Mouse (Mus musculus) heart, embryonic 15.5 days (tissue): Measurements from ENCODE around the gene Ifrd2. TPM values are rescaled to one million over a fixed set of nuclear protein-coding genes. Genes with fewer than 3 reads are reported as not detected.
A peak's percentile ranks its signal among the peaks of the same experiment; 100 is the strongest.

ENCODE experiments used
- ATAC-seq: fragments of 200-750 bp; cut with Nextera tagmentation; replicated peaks from 2 replicates; pipeline ENCODE4 v1.8.0; 2017; ENCODE audit warnings: low read depth, moderate TSS enrichment; ENCODE audit not compliant: insufficient number of reproducible peaks, insufficient read depth, low FRiP score
- H3K27ac ChIP-seq: fragments of 300-500 bp; sonication (generic); 2 replicates; pipeline ENCODE4 v1.5.1; 2015; ENCODE audit warnings: mild to moderate bottlenecking, inconsistent platforms
- H3K27me3 ChIP-seq: fragments of 300-500 bp; sonication (generic); 2 replicates; pipeline ENCODE4 v1.6.1; 2015; ENCODE audit warnings: inconsistent platforms
- H3K36me3 ChIP-seq: fragments of 300-500 bp; sonication (generic); 2 replicates; pipeline ENCODE4 v1.6.1; 2015; ENCODE audit warnings: mild to moderate bottlenecking, inconsistent platforms
- H3K4me1 ChIP-seq: fragments of 300-500 bp; sonication (generic); replicated peaks from 2 replicates; pipeline ENCODE4 v1.6.1; 2015; ENCODE audit warnings: inconsistent platforms
- H3K4me2 ChIP-seq: fragments of 300-500 bp; sonication (generic); 2 replicates; pipeline ENCODE4 v1.6.1; 2015; ENCODE audit warnings: inconsistent platforms, mild to moderate bottlenecking, moderate library complexity
- H3K4me3 ChIP-seq: fragments of 300-500 bp; sonication (generic); 2 replicates; pipeline ENCODE4 v1.5.1; 2015; ENCODE audit warnings: mild to moderate bottlenecking, inconsistent platforms
- H3K9ac ChIP-seq: fragments of 300-500 bp; sonication (generic); 2 replicates; pipeline ENCODE4 v1.6.1; 2015; ENCODE audit warnings: mild to moderate bottlenecking, inconsistent platforms
- H3K9me3 ChIP-seq: fragments of 300-500 bp; sonication (generic); replicated peaks from 2 replicates; pipeline ENCODE4 v1.6.1; 2016; ENCODE audit warnings: inconsistent platforms
- WGBS: fragments of 180-500 bp; shearing (Covaris S2); methylation state at CpG from one replicate; pipeline ENCODE4 v1.1.7; 2015; ENCODE audit warnings: mixed read lengths; 5-methylcytosine and 5-hydroxymethylcytosine counted together
- polyA plus RNA-seq: library from polyadenylated mRNA; unstranded; fragments of >200 nt; fragmentation: Nextera tagmentation; extraction: Ambion mirVana; gene quantifications from 2 replicates; pipeline ENCODE4 v1.2.1, GENCODE M21; 2015

The Ifrd2 gene
- polyA plus RNA-seq, 1 experiment from 2014 or later, result 31.7 TPM

DNA sequence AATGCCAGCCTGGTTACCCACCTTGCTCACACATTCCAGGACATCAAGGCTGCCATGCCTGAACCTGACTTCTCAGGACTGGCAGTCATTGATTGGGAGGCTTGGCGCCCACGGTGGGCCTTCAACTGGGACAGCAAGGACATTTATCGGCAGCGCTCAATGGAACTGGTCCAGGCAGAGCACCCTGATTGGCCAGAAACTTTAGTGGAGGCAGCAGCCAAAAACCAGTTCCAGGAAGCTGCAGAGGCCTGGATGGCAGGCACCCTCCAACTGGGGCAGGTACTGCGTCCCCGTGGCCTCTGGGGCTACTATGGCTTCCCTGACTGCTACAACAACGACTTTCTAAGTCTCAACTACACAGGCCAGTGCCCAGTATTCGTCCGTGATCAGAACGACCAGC lies 9.6 kb upstream of the Ifrd2 start:
- no peak for ATAC-seq
- H3K4me3 ChIP-seq, result no peak overlapping the region
- no peaks in the 10 kb centered on the region for H3K27me3 ChIP-seq
- peaks cover 17% of the 10 kb centered on the region for H3K36me3 ChIP-seq
- H3K9ac ChIP-seq, result no peak overlapping the region
- H3K4me1 ChIP-seq, result peaks cover 54% of the 10 kb centered on the region
- 88% methylated on average over 10 of the region's 10 CpGs for WGBS
- H3K27ac ChIP-seq, result no peak overlapping the region
- H3K9me3 ChIP-seq, result no peaks in the 10 kb centered on the region
- H3K4me2 ChIP-seq, result peak overlapping the region; percentile 55; the same call in 1 of the 2 replicates

DNA sequence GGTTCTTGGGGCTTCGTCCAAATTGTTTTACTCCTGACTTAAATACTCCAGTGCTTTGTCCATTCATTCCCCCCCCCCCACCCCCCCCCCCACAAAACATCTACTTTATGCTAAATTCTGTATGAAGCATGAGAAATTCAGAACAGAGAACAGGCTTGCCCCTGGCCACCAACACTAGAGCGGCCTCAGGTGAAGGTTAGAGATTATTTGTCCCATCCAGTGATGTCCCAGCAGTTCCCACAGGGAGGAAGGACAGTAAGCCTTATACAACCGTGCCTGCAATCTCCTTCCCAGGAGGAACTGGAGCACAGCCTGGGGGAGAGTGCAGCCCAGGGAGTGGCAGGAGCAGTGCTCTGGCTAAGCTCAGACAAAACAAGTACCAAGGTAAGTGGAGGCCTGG lies 8.9 kb upstream of the Ifrd2 start, which contains the start of gene Naa80:
Gene Naa80, plus strand, starts transcription at position 301 of the 400 bp plus-strand sequence.
- H3K27me3 ChIP-seq, result no peaks in the 10 kb centered on the region
- H3K9me3 ChIP-seq, result no peaks in the 10 kb centered on the region
- H3K4me3 ChIP-seq, result no peak within 1 kb of the TSS
- no peak for ATAC-seq
- peaks cover 18% of the 10 kb centered on the region for H3K36me3 ChIP-seq
- H3K27ac ChIP-seq, result peak within 1 kb of the TSS; percentile 93
- H3K4me1 ChIP-seq, result peaks cover 54% of the 10 kb centered on the region
- H3K4me2 ChIP-seq, result peak within 1 kb of the TSS; percentile 89; the same call in 1 of the 2 replicates
- 0 out of 2 replicates have a peak within 1 kb of the TSS, but pooled peaks have one; percentile 14 for H3K9ac ChIP-seq
- 72% methylated on average over 3 of the region's 3 CpGs for WGBS

DNA sequence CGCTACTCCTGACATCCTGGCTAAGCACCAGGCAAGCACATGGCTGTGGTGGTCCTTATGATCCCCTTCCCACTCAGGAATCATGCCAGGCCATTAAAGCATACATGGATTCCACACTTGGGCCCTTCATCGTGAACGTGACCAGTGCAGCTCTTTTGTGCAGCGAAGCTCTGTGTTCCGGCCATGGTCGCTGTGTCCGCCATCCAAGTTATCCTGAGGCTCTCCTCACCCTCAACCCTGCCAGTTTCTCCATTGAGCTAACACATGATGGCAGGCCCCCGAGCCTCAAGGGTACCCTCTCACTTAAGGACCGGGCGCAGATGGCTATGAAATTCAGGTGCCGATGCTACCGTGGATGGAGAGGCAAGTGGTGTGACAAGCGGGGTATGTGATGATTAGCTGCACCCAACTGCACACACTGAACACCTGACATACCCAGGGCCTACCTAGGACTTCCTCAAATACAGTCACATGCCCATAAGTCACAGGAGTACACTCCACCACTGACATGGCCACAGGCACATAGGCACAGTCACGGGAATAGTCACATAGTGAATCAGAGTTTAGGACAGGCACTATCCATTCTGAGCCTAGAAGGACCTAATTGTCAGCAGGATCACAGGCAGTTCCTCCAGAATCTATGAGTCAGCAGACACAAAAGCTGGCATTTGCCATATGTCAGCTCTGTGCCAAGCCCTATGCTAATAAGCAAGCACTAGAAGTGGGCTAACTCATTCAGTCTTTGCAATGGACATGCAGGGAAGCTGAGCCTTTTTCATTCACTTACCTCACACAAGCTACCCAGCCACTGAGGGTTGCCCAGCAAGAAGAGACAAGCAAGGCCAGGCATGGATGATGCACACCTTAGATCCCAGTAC lies 8.2 kb upstream of the Ifrd2 start:
- no peaks in the 10 kb centered on the region for H3K9me3 ChIP-seq
- H3K4me2 ChIP-seq, result 0 out of 2 replicates have a peak overlapping the region, but pooled peaks have one; percentile 89
- 95% methylated on average over 14 of the region's 14 CpGs for WGBS
- no peak for ATAC-seq
- no peaks in the 10 kb centered on the region for H3K27me3 ChIP-seq
- 0 out of 2 replicates have a peak overlapping the region, but pooled peaks have one; percentile 14 for H3K9ac ChIP-seq
- peaks cover 16% of the 10 kb centered on the region for H3K36me3 ChIP-seq
- H3K4me3 ChIP-seq, result no peak overlapping the region
- peak overlapping the region; percentile 93 for H3K27ac ChIP-seq
- H3K4me1 ChIP-seq, result peaks cover 54% of the 10 kb centered on the region

DNA sequence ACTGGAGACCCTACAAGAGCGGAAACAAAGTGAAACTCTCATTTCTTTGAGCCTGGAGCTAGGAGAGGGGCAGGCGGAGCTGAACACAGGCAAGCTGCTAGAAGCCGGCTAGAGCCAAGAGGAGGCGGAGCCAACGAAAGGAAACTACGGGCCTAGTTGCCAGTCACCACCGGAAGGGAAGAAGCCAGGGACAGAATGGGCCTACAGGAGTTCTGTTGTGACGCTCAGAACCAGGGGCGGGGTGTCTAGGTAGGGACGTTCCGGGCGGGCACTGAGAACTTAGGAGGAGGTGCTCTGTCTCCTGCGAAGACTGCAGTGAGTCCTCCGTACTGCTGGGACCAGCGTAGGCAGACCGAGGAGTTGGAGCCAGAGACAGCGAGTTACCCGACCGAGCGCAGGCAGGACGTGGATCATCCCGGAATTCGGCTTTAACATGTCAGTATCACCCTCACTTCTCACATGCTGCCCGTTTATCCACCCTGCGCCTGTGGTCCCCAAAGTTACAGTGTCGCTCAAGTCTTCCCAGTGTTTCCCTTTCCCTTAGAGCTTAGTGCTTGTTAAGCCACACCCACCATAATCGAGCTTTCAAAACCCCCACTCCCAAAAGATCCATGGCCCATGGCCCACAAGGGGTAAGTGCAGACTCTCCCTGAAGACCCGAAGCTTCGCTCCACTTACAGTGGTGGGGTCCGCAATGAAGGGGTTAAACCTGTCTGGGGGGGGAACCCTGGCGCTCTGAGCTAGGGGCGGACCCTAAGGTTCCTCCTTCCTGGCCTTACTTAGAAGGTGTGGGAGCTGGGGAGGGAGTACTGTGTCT lies 6.7 kb upstream of the Ifrd2 start, which contains the start of gene Hyal3:
Gene Hyal3, plus strand, starts transcription at position 318 of the 817 bp plus-strand sequence.
- Histone ChIP-seq H3K4me2 (peak within 1 kb of the TSS; percentile 89), H3K27me3 (no peaks in the 10 kb centered on the region), H3K4me1 (peaks cover 52% of the 10 kb centered on the region), H3K9me3 (no peaks in the 10 kb centered on the region), H3K27ac (peak within 1 kb of the TSS; percentile 93), H3K4me3 (peak within 1 kb of the TSS; percentile 62), H3K36me3 (peaks cover 10% of the 10 kb centered on the region), H3K9ac (peak within 1 kb of the TSS; percentile 65)
- peak; percentile 74 for ATAC-seq
- under 1% methylated on average over 32 of the region's 32 CpGs for WGBS

DNA sequence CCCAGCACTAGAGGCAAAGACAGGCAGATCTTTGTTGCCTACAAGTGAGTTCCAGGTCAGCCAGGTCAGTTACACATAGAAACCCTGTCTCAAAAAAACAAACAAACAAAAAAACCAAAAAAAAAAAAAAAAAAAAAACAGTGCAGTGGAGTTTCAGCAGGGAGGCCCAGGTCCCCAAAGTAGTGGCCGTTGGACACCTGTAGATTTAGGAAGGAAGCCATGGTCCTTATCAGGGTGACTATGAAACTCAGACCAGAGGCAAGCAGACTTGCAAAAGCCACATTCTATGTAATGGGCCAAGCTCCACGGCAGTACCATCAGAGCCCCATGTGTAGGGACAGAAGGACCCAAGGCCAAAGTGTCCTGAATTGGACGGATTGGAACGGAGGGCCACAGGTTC lies 5.9 kb upstream of the Ifrd2 start:
- peaks cover 45% of the 10 kb centered on the region for H3K4me1 ChIP-seq
- peak overlapping the region; percentile 62 for H3K4me3 ChIP-seq
- H3K27ac ChIP-seq, result peak overlapping the region; percentile 93; the same call in 1 of the 2 replicates
- H3K9me3 ChIP-seq, result no peaks in the 10 kb centered on the region
- no peak for ATAC-seq
- peaks cover 10% of the 10 kb centered on the region for H3K36me3 ChIP-seq
- H3K4me2 ChIP-seq, result peak overlapping the region; percentile 89
- no peaks in the 10 kb centered on the region for H3K27me3 ChIP-seq
- H3K9ac ChIP-seq, result peak overlapping the region; percentile 65
- 68% methylated on average over 4 of the region's 4 CpGs for WGBS

DNA sequence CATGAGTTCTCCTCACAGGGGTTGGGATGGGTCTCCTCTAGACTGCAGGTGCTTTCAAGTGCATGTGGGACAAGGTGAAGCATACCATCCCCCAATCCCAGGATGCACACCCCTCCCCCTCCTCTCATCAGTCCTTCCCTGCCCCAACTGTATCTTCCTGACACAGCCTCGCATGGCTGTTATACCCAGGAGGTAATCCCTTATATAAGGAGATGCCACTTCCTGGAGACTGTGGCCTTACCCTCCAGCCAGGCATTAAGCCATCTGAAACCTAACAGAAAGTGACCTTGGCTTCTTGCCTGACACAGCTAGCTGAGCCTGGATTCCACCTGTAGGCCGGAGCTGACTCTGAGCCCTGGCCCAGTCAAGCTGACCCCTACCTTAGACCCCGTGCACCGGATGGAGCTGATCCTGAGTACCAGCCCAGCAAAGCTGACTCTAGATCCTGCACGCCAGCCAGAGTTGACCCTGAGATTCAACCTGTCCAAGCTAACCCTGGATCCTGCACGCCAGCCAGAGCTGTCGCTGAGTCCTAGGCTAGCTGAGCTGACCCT lies 4.9 kb upstream of the Ifrd2 start:
- ATAC-seq, result no peak
- WGBS, result 90% methylated on average over 7 of the region's 7 CpGs
- Histone ChIP-seq H3K4me1 (peaks cover 38% of the 10 kb centered on the region), H3K4me3 (no peak overlapping the region), H3K9ac (no peak overlapping the region), H3K36me3 (peaks cover 10% of the 10 kb centered on the region), H3K27ac (no peak overlapping the region), H3K4me2 (no peak overlapping the region), H3K9me3 (no peaks in the 10 kb centered on the region), H3K27me3 (no peaks in the 10 kb centered on the region)

DNA sequence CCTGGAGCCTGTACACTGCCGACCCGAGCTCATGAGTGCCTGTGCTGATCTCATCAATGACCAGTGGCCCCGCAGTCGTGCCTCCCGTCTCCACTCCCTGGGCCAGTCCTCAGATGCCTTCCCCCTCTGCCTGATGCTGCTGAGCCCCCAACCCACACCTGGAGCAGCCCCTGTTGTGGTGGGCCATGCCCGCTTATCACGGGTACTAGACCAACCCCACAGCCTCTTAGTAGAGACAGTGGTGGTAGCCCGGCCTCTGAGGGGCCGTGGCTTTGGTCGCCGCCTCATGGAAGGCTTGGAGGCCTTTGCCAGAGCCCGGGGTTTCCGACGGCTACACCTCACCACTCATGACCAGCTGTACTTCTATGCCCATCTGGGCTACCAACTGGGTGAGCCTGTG lies 4.3 kb upstream of the Ifrd2 start:
- 90% methylated on average over 14 of the region's 14 CpGs for WGBS
- H3K27ac ChIP-seq, result no peak overlapping the region
- no peaks in the 10 kb centered on the region for H3K9me3 ChIP-seq
- peaks cover 10% of the 10 kb centered on the region for H3K36me3 ChIP-seq
- no peak for ATAC-seq
- no peak overlapping the region for H3K9ac ChIP-seq
- H3K4me3 ChIP-seq, result no peak overlapping the region
- H3K4me1 ChIP-seq, result peaks cover 37% of the 10 kb centered on the region
- no peak overlapping the region for H3K4me2 ChIP-seq
- no peaks in the 10 kb centered on the region for H3K27me3 ChIP-seq

DNA sequence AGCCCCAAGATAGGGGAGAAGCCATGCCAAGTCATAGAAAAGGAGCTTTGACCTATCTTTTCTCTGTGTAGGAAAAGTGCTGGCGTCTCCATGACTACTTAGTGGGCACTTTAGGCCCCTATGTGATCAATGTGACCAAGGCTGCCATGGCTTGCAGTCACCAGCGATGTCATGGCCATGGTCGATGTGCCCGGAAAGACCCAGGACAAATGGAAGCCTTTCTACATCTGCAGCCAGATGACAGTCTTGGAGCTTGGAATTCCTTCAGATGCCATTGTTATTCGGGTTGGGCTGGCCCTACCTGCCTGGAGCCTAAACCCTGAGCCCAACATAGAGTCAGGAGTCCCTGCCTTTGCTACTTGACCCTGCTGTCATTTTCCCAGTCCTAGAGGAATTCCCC lies 938 bp upstream of the Ifrd2 start:
- H3K4me2 ChIP-seq, result peak overlapping the region; percentile 79; the same call in 1 of the 2 replicates

DNA sequence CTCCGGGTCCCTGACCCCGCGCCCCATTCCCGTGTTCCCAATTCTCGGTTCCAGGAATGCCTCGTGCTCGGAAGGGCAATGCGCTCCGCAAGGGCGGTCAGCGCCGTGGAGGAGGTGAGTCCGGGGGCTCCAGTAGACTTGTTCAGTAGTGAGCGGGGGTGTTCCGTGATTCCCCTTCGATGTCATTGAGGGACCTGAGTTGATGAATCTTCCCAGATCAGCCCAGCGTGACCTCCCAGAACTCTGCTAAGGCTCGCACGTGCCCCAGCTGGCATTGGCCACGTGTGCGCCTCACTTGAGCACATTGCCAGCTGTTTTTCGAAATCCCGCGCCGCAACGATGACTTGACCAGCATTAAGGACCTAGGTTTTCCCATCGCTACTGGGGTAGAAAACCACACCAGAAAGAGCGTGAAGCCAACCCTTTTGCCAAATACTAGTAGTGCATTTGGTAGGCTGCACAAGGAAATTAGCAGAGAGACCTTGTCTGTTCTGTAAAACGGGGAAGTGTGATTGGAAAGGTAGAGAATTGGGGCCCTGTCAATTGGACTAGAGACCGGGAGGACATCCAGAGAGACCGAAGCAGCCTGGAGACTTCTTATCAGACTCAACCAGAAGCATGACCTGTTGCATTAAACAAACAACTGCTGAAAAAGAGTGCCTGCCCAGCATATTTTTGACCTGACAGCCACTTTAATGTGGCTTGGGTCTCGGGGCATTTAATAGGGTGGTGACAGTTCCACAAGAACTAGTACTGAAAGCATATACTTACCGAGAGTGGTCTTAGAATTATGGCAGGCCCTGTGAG lies 594 bp downstream of the Ifrd2 start:
- peak overlapping the region; percentile 64 for H3K4me3 ChIP-seq
- H3K27me3 ChIP-seq, result no peaks in the 10 kb centered on the region
- H3K9me3 ChIP-seq, result no peaks in the 10 kb centered on the region
- peak overlapping the region; percentile 62 for H3K9ac ChIP-seq
- H3K4me2 ChIP-seq, result peak overlapping the region; percentile 79
- peak overlapping the region; percentile 56 for H3K27ac ChIP-seq
- peaks cover 47% of the 10 kb centered on the region for H3K4me1 ChIP-seq
- no peak; the same call in none of the 2 replicates for ATAC-seq
- 1% methylated on average over 33 of the region's 33 CpGs for WGBS
- peaks cover 31% of the 10 kb centered on the region for H3K36me3 ChIP-seq

More for the DNA sequence above, 938 bp upstream of the Ifrd2 start:
- no peak overlapping the region for H3K4me3 ChIP-seq
- H3K9me3 ChIP-seq, result no peaks in the 10 kb centered on the region
- H3K4me1 ChIP-seq, result peaks cover 51% of the 10 kb centered on the region
- no peak for ATAC-seq
- H3K27ac ChIP-seq, result no peak overlapping the region
- no peak overlapping the region for H3K9ac ChIP-seq
- H3K36me3 ChIP-seq, result peaks cover 20% of the 10 kb centered on the region
- H3K27me3 ChIP-seq, result no peaks in the 10 kb centered on the region
- WGBS, result 90% methylated on average over 5 of the region's 5 CpGs

DNA sequence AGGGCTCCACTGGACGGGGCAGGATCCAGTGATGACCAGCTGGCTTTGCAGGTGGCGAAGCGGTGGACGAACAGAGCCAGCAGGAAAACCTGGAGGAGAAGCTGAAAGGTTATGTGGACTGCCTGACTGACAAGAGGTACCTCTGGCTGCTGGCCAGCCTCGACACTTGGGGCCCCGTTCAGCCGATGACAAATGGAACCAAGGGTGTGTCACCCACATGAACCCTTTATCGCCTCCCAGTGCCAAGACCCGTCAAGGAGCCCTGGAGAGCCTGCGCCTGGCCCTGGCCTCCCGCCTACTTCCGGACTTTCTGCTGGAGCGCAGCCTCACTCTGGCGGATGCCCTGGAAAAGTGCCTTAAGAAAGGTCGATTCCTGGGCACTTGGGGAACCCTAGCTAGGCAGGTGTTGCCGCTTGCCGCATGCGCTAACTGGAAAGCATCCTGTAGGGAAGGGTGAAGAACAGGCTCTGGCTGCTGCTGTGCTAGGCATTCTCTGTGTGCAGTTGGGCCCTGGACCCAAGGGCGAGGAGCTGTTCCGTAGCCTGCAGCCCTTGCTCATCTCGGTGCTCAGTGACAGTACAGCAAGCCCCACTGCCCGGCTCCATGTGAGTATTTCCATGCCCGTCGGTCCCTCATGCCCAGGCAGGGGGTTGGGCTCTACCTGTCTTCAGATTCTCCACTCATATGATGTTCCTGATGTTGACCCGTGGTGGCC lies 2.8 kb downstream of the Ifrd2 start:
- peak overlapping the region; percentile 76 for H3K27ac ChIP-seq
- WGBS, result 61% methylated on average over 25 of the region's 25 CpGs
- no peak overlapping the region for H3K4me3 ChIP-seq
- H3K9ac ChIP-seq, result no peak overlapping the region; the same call in 1 of the 2 replicates
- peaks cover 29% of the 10 kb centered on the region for H3K36me3 ChIP-seq
- no peak for ATAC-seq
- H3K9me3 ChIP-seq, result no peaks in the 10 kb centered on the region
- peak overlapping the region; percentile 19; the same call in 1 of the 2 replicates for H3K4me2 ChIP-seq
- H3K4me1 ChIP-seq, result peaks cover 64% of the 10 kb centered on the region
- no peaks in the 10 kb centered on the region for H3K27me3 ChIP-seq
